Mouse (Mus musculus): ENCODE measurements at regions not wholly inside any gene's neighbourhood (a gene's known extent, or its start where the extent isn't known, plus 50 kb on each side); places are given as distances from the start of the nearest gene placed in this dataset.

DNA sequence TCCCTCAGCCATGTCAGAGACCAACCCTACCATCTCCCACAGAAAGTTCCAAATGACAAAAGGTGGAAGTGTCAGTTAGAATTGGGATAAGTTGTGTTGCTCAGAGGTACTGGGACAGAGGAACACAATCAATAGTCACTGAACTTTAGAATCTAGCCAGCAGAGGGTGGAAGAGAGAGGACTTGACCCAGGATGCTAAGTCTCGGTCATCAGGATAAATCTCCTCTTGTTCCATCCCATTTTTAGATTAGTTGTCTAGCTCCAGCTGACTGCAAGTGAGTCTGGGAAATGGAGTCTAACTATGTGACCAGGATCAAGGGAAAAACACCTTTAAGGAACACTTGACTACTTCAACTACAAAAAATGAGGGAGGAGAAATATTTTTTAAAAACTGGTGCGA, 91.5 kb downstream of the Fam84b start:
- no peak for TF ChIP-seq MAFK (IDR thresholded peaks at IDR 0.05; ENCODE audit: insufficient read depth, low read depth, low read length)
- TF ChIP-seq ZC3H11A (IDR thresholded peaks at IDR 0.05; ENCODE audit: borderline replicate concordance, low read depth, low read length), result no peak
- TF ChIP-seq CHD2 (IDR thresholded peaks at IDR 0.05; ENCODE audit: low read depth, low read length), result no peak
- TF ChIP-seq HCFC1 (IDR thresholded peaks at IDR 0.05; ENCODE audit: borderline replicate concordance, insufficient read depth, low read length), result no peak
- no peak for TF ChIP-seq ZNF384 (IDR thresholded peaks at IDR 0.05; ENCODE audit: low read depth, low read length)
- no peaks in the 10 kb centered on the region for H3K4me1 ChIP-seq (ENCODE audit: control insufficient read depth in 2 of 2, insufficient read depth in 2 of 2, low read length in 2 of 2, poor library complexity in 1 of 2)
- H3K27ac ChIP-seq (ENCODE audit: insufficient read depth, low read depth, low read length, poor library complexity, severe bottlenecking), result no peak overlapping the region
- no peak overlapping the region for H3K9ac ChIP-seq (ENCODE audit: insufficient read depth, low read depth, low read length, poor library complexity, severe bottlenecking)
- in situ Hi-C loops (cut with MboI; ENCODE audit: low sequenced_read_pairs in 2 of 2, unreplicated experiment in 2 of 2), result no loop called here
- no peaks in the 10 kb centered on the region for H3K36me3 ChIP-seq (ENCODE audit: control insufficient read depth, insufficient read depth, low read length, poor library complexity, severe bottlenecking)
- DNase-seq (ENCODE audit: low read depth, low spot score), result no peak
- no peak overlapping the region for H3K4me3 ChIP-seq (ENCODE audit: insufficient read depth in 1 of 2, low read depth in 1 of 2, low read length in 2 of 2, poor library complexity in 1 of 2, severe bottlenecking in 1 of 2)
- H3K9me3 ChIP-seq (ENCODE audit: control insufficient read depth, insufficient read depth, low read depth, low read length), result no peaks in the 10 kb centered on the region

DNA sequence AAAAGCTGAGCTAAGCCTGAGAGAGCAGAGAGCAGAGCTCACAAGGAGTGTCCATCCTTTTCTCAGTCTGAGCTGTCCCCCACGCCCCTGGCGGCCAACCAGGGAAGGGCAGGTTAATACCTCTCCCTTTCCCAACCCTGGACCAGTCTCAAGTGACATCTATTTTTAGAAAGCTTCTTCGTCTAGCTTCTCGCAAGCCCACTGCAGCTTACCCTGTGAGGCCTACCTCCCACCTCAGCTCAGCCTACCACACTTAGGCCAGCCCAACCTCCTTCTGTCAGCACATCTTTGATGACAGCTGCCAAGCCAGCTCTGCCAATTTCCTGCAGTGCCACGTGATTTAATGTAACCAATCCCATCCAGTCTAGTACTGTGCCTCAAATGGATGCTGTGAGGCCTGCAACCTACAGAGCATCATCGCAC, 93.6 kb downstream of the Fam84b start:
- in situ Hi-C loops (cut with MboI; ENCODE audit: low sequenced_read_pairs in 2 of 2, unreplicated experiment in 2 of 2), result no loop called here
- no peaks in the 10 kb centered on the region for H3K4me1 ChIP-seq (ENCODE audit: control insufficient read depth in 2 of 2, insufficient read depth in 2 of 2, low read length in 2 of 2, poor library complexity in 1 of 2)
- H3K9me3 ChIP-seq (ENCODE audit: control insufficient read depth, insufficient read depth, low read depth, low read length), result no peaks in the 10 kb centered on the region
- H3K4me3 ChIP-seq (ENCODE audit: insufficient read depth in 1 of 2, low read depth in 1 of 2, low read length in 2 of 2, poor library complexity in 1 of 2, severe bottlenecking in 1 of 2), result no peak overlapping the region
- no peak overlapping the region for H3K9ac ChIP-seq (ENCODE audit: insufficient read depth, low read depth, low read length, poor library complexity, severe bottlenecking)
- no peaks in the 10 kb centered on the region for H3K36me3 ChIP-seq (ENCODE audit: control insufficient read depth, insufficient read depth, low read length, poor library complexity, severe bottlenecking)
- no peak overlapping the region for H3K27ac ChIP-seq (ENCODE audit: insufficient read depth, low read depth, low read length, poor library complexity, severe bottlenecking)
- DNase-seq (ENCODE audit: low read depth, low spot score), result peak; percentile 47
- TF ChIP-seq ZC3H11A (IDR thresholded peaks at IDR 0.05; ENCODE audit: borderline replicate concordance, low read depth, low read length) (0 out of 2 replicates have a peak, but pooled peaks have one; percentile 22), CHD2 (IDR thresholded peaks at IDR 0.05; ENCODE audit: low read depth, low read length) (no peak)

DNA sequence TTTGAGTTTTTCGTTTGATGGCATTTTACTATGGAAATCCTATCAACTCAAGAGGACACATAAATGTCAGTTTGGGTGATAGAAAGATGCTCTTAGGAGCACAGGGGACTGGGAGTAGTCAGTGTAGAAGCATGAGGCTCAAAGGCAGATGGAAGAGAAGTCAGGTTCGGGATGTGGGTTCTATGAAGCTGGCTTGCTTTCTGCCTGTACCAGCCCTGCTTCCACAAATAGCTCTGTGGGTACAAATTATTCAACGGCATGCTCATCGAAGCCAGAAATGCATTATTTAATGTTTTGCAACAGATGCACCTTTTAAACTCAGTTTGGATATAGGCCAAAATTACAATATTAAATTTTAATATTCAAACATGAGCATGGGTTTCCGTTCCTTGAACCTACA, 99.3 kb downstream of the Fam84b start:
- H3K27ac ChIP-seq (ENCODE audit: insufficient read depth, low read depth, low read length, poor library complexity, severe bottlenecking), result no peak overlapping the region
- DNase-seq (ENCODE audit: low read depth, low spot score), result no peak
- no peaks in the 10 kb centered on the region for H3K36me3 ChIP-seq (ENCODE audit: control insufficient read depth, insufficient read depth, low read length, poor library complexity, severe bottlenecking)
- no peaks in the 10 kb centered on the region for H3K9me3 ChIP-seq (ENCODE audit: control insufficient read depth, insufficient read depth, low read depth, low read length)
- no peaks in the 10 kb centered on the region for H3K4me1 ChIP-seq (ENCODE audit: control insufficient read depth in 2 of 2, insufficient read depth in 2 of 2, low read length in 2 of 2, poor library complexity in 1 of 2)
- no peak for TF ChIP-seq MAFK (IDR thresholded peaks at IDR 0.05; ENCODE audit: insufficient read depth, low read depth, low read length)
- no peak for TF ChIP-seq CHD2 (IDR thresholded peaks at IDR 0.05; ENCODE audit: low read depth, low read length)
- no peak for TF ChIP-seq ZNF384 (IDR thresholded peaks at IDR 0.05; ENCODE audit: low read depth, low read length)
- no peak for TF ChIP-seq HCFC1 (IDR thresholded peaks at IDR 0.05; ENCODE audit: borderline replicate concordance, insufficient read depth, low read length)
- no peak for TF ChIP-seq ZC3H11A (IDR thresholded peaks at IDR 0.05; ENCODE audit: borderline replicate concordance, low read depth, low read length)
- H3K4me3 ChIP-seq (ENCODE audit: insufficient read depth in 1 of 2, low read depth in 1 of 2, low read length in 2 of 2, poor library complexity in 1 of 2, severe bottlenecking in 1 of 2), result no peak overlapping the region
- in situ Hi-C loops (cut with MboI; ENCODE audit: low sequenced_read_pairs in 2 of 2, unreplicated experiment in 2 of 2), result no loop called here
- H3K9ac ChIP-seq (ENCODE audit: insufficient read depth, low read depth, low read length, poor library complexity, severe bottlenecking), result no peak overlapping the region

DNA sequence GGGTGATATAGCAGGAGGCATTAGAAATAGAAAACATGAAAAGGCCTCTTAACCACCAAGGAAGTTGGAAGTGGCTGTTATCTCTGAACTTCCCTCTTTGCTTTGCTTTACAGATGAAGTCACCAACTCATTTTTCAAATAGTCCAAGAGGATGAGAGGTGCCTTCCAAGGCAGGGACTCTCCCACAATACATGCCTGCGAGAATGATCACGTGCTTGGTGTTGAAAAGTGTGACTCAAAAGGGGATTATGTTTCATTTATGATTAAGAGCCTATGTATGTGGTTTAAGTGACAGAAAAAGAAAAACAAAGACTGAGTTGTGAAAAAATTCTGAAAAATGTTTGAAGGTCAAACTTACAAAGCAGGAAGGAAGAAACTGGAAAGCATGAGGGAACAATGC, 114.0 kb downstream of the Fam84b start:
- H3K9ac ChIP-seq (ENCODE audit: insufficient read depth, low read depth, low read length, poor library complexity, severe bottlenecking), result no peak overlapping the region
- DNase-seq (ENCODE audit: low read depth, low spot score), result no peak
- no peak overlapping the region for H3K4me3 ChIP-seq (ENCODE audit: insufficient read depth in 1 of 2, low read depth in 1 of 2, low read length in 2 of 2, poor library complexity in 1 of 2, severe bottlenecking in 1 of 2)
- no peaks in the 10 kb centered on the region for H3K36me3 ChIP-seq (ENCODE audit: control insufficient read depth, insufficient read depth, low read length, poor library complexity, severe bottlenecking)
- no peak for TF ChIP-seq HCFC1 (IDR thresholded peaks at IDR 0.05; ENCODE audit: borderline replicate concordance, insufficient read depth, low read length)
- TF ChIP-seq CHD2 (IDR thresholded peaks at IDR 0.05; ENCODE audit: low read depth, low read length), result no peak
- TF ChIP-seq ZC3H11A (IDR thresholded peaks at IDR 0.05; ENCODE audit: borderline replicate concordance, low read depth, low read length), result no peak
- no peaks in the 10 kb centered on the region for H3K9me3 ChIP-seq (ENCODE audit: control insufficient read depth, insufficient read depth, low read depth, low read length)
- H3K27ac ChIP-seq (ENCODE audit: insufficient read depth, low read depth, low read length, poor library complexity, severe bottlenecking), result no peak overlapping the region
- in situ Hi-C loops (cut with MboI; ENCODE audit: low sequenced_read_pairs in 2 of 2, unreplicated experiment in 2 of 2), result no loop called here
- no peaks in the 10 kb centered on the region for H3K4me1 ChIP-seq (ENCODE audit: control insufficient read depth in 2 of 2, insufficient read depth in 2 of 2, low read length in 2 of 2, poor library complexity in 1 of 2)

DNA sequence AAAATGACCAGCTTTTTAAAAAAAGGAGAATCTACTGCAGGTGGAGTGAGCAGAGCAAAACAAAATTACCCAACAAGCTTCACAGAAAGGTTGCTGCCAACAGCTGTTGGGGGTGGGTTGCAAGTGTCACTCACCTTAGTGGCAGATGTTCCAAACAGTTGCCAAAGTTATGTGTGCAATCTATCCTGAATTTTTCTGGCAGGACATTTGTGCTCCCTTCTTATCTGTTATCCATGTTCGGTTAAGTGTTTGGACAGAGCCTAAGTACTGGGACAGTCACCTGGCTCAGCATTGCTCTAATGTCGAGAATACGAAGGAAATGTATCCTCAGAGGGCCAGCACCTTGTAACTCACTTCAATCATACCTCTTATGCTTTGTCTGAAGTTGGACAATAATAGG, 115.3 kb downstream of the Fam84b start:
- Histone ChIP-seq H3K27ac (ENCODE audit: insufficient read depth, low read depth, low read length, poor library complexity, severe bottlenecking) (no peak overlapping the region), H3K4me3 (ENCODE audit: insufficient read depth in 1 of 2, low read depth in 1 of 2, low read length in 2 of 2, poor library complexity in 1 of 2, severe bottlenecking in 1 of 2) (no peak overlapping the region), H3K4me1 (ENCODE audit: control insufficient read depth in 2 of 2, insufficient read depth in 2 of 2, low read length in 2 of 2, poor library complexity in 1 of 2) (no peaks in the 10 kb centered on the region), H3K36me3 (ENCODE audit: control insufficient read depth, insufficient read depth, low read length, poor library complexity, severe bottlenecking) (no peaks in the 10 kb centered on the region), H3K9me3 (ENCODE audit: control insufficient read depth, insufficient read depth, low read depth, low read length) (no peaks in the 10 kb centered on the region), H3K9ac (ENCODE audit: insufficient read depth, low read depth, low read length, poor library complexity, severe bottlenecking) (no peak overlapping the region)
- no peak for DNase-seq (ENCODE audit: low read depth, low spot score)
- in situ Hi-C loops (cut with MboI; ENCODE audit: low sequenced_read_pairs in 2 of 2, unreplicated experiment in 2 of 2), result no loop called here
- TF ChIP-seq CHD2 (IDR thresholded peaks at IDR 0.05; ENCODE audit: low read depth, low read length) (no peak), ZC3H11A (IDR thresholded peaks at IDR 0.05; ENCODE audit: borderline replicate concordance, low read depth, low read length) (no peak), HCFC1 (IDR thresholded peaks at IDR 0.05; ENCODE audit: borderline replicate concordance, insufficient read depth, low read length) (no peak), MAFK (IDR thresholded peaks at IDR 0.05; ENCODE audit: insufficient read depth, low read depth, low read length) (no peak), ZNF384 (IDR thresholded peaks at IDR 0.05; ENCODE audit: low read depth, low read length) (no peak)

Data from ES-E14 (cell line).